12 mouse cellular contexts compared by ENCODE assay signal in the genomic region with DNA sequence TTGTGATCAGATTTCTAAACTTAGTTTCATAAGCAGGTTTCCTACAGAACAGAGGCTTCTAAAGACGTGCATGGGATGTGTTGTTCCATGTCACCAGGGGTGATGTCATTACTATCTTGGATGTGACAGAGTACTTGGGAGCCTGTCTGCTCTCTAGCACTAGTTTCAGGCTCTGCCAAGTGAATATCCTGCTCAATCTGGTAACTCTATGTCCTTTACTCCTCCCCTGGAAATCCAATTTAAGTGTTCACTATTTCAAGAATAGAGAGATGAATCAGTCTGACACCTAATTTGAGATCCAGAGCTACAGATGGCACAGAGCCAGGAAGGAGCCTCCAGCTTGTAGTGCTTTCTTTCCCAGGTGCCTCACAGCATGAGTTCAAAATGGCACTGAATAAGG. TPM values are rescaled to one million over a fixed set of nuclear protein-coding genes. Genes with fewer than 3 reads are reported as not detected.
DNase-seq lines count a peak whose midpoint lies in the region; ATAC-seq and TF ChIP-seq lines count a peak whose summit lies in the region.
"Had no signal": no experiment of that assay in that cellular context is flagged by ENCODE, and none has a peak within 500 bp of the region (broad histone marks: within the 10 kb centered on the region; RNA-seq: fewer than 3 reads in every experiment).

No protein-coding gene starts in this region.

- H3K27me3 ChIP-seq in Patski, result no peaks in the 10 kb centered on the region
- H3K27me3 ChIP-seq in neural tube, embryonic 15.5 days (replicated peaks), result no peaks in the 10 kb centered on the region
- H3K27me3 ChIP-seq in intestine, postnatal 0 days (replicated peaks; ENCODE audit: control insufficient read depth, insufficient read depth, low read length), result no peaks in the 10 kb centered on the region
- H3K27me3 ChIP-seq: limb, embryonic 15.5 days; neural tube, embryonic 13.5 days had no signal

- H3K4me2 ChIP-seq in neural tube, embryonic 15.5 days, result no peak overlapping the region
- H3K4me2 ChIP-seq in intestine, postnatal 0 days (replicated peaks; ENCODE audit: low read depth), result no peak overlapping the region
- H3K4me2 ChIP-seq: limb, embryonic 15.5 days; neural tube, embryonic 13.5 days had no signal

- peak; percentile 57 for DNase-seq in cerebellum, adult 11-12 months
- no peak for DNase-seq in cerebellum, postnatal 4 days (ENCODE audit: low spot score in 2 of 2)
- DNase-seq in Patski (ENCODE audit: low read depth, low spot score), result peak; percentile 13
- DNase-seq in frontal cortex, postnatal 36 days (ENCODE audit: low spot score in 2 of 2), result peak; percentile 50 to 53
- peak; percentile 24 to 57 for DNase-seq in left cerebral cortex, adult 2 months (ENCODE audit: extremely low spot score in 1 of 2, low spot score in 2 of 2)
- DNase-seq: kidney, adult 9 months had no signal

- no peak overlapping the region for H3K9ac ChIP-seq in neural tube, embryonic 15.5 days (replicated peaks)
- no peak overlapping the region for H3K9ac ChIP-seq in intestine, postnatal 0 days (ENCODE audit: low read depth, low read length)
- H3K9ac ChIP-seq: limb, embryonic 15.5 days; neural tube, embryonic 13.5 days had no signal

- no peaks in the 10 kb centered on the region for H3K9me3 ChIP-seq in neural tube, embryonic 15.5 days (replicated peaks)
- H3K9me3 ChIP-seq in intestine, postnatal 0 days (ENCODE audit: control insufficient read depth), result no peaks in the 10 kb centered on the region
- H3K9me3 ChIP-seq: limb, embryonic 15.5 days; neural tube, embryonic 13.5 days had no signal

- in situ Hi-C loops in Patski (cut with MboI; ENCODE audit: low pct_unique_long_range_greater_than_20kb), result no loop called here

- H3K4me3 ChIP-seq in left cerebral cortex, adult 2 months, result no peak overlapping the region
- H3K4me3 ChIP-seq in neural tube, embryonic 15.5 days (replicated peaks), result no peak overlapping the region
- H3K4me3 ChIP-seq in intestine, postnatal 0 days (ENCODE audit: low read depth, low read length), result no peak overlapping the region
- H3K4me3 ChIP-seq: erythroblast, embryonic 14.5 days; limb, embryonic 15.5 days; neural tube, embryonic 13.5 days had no signal

- CTCF ChIA-PET in Patski (lab: Charles Lee), result no interaction called here

- no peak for TF ChIP-seq CTCF in Patski (IDR thresholded peaks at IDR 0.05)
- TF ChIP-seq CTCF in left cerebral cortex, adult 2 months (IDR thresholded peaks at IDR 0.05), result no peak
- TF ChIP-seq CTCF in intestine, postnatal 0 days (IDR thresholded peaks at IDR 0.05; ENCODE audit: low read depth), result no peak

- peaks cover 37% of the 10 kb centered on the region for H3K36me3 ChIP-seq in neural tube, embryonic 15.5 days
- H3K36me3 ChIP-seq in intestine, postnatal 0 days (ENCODE audit: control insufficient read depth, insufficient read depth), result peaks cover 42% of the 10 kb centered on the region

- no peak for ATAC-seq in Patski
- ATAC-seq in CD4-positive, CD25-positive, alpha-beta regulatory T cell, adult 4 months, result no peak
- no peak for ATAC-seq in neural tube, embryonic 15.5 days (ENCODE audit: low FRiP score)
- ATAC-seq in intestine, postnatal 0 days, result no peak

- 80% methylated on average over 1 of the region's 1 CpGs for WGBS in neural tube, embryonic 15.5 days
- 83% methylated on average over 1 of the region's 1 CpGs for WGBS in intestine, postnatal 0 days

- H3K4me1 ChIP-seq in neural tube, embryonic 15.5 days, result no peaks in the 10 kb centered on the region
- H3K4me1 ChIP-seq in intestine, postnatal 0 days (replicated peaks; ENCODE audit: control insufficient read depth, insufficient read depth, low read length), result no peaks in the 10 kb centered on the region
- H3K4me1 ChIP-seq: limb, embryonic 15.5 days; neural tube, embryonic 13.5 days had no signal

- H3K27ac ChIP-seq in left cerebral cortex, adult 2 months, result no peak overlapping the region
- no peak overlapping the region for H3K27ac ChIP-seq in neural tube, embryonic 15.5 days (replicated peaks)
- H3K27ac ChIP-seq in intestine, postnatal 0 days (ENCODE audit: low read depth, low read length), result no peak overlapping the region
- H3K27ac ChIP-seq: limb, embryonic 15.5 days; neural tube, embryonic 13.5 days had no signal

- intact Hi-C loops in left cerebral cortex, adult 2 months (cut with DNase I), result no loop called here

- POLR2A ChIA-PET in Patski (lab: Charles Lee), result interaction anchor here (0.6 kb wide), 2 partner anchors 14 to 463 kb away, joined by 3 read pairs; no protein-coding TSS in a partner anchor

RNA-seq across cellular contexts. Expression of gene Kctd5, which starts 35.6 kb away (rescaled TPM):
- 57.8 TPM for polyA plus RNA-seq in Patski (2021)
- 10 to 100 TPM; 25.0 to 26.4 TPM for total RNA-seq in left cerebral cortex, adult 2 months (2021)
- 1 to 10 TPM; 2.3 to 5.2 TPM for polyA plus RNA-seq in CD4-positive, CD25-positive, alpha-beta regulatory T cell, adult 4 months (2017; shearing (Covaris generic))
- polyA plus RNA-seq in neural tube, embryonic 15.5 days (2015; fragmentation: Nextera tagmentation; extraction: Ambion mirVana), result 75.9 and 77.4 TPM in 2 replicates
- polyA plus RNA-seq in intestine, postnatal 0 days (2015; fragmentation: Nextera tagmentation; extraction: Ambion mirVana), result 58.5 and 61.3 TPM in 2 replicates

RNA-seq across cellular contexts. Expression of gene Pdpk1, which starts 41.8 kb away (rescaled TPM):
- polyA plus RNA-seq in Patski (2021), result 31.3 TPM
- total RNA-seq in left cerebral cortex, adult 2 months (2021), result 100 to 1,000 TPM; 114 to 116 TPM
- 10 to 100 TPM; 30.4 to 37.6 TPM for polyA plus RNA-seq in CD4-positive, CD25-positive, alpha-beta regulatory T cell, adult 4 months (2017; shearing (Covaris generic))
- 63.9 and 68.9 TPM in 2 replicates for polyA plus RNA-seq in neural tube, embryonic 15.5 days (2015; fragmentation: Nextera tagmentation; extraction: Ambion mirVana)
- 24.7 and 28.4 TPM in 2 replicates for polyA plus RNA-seq in intestine, postnatal 0 days (2015; fragmentation: Nextera tagmentation; extraction: Ambion mirVana)

RNA-seq across cellular contexts. Expression of gene Amdhd2, which starts 54.7 kb away (rescaled TPM):
- 69.3 TPM for polyA plus RNA-seq in Patski (2021)
- 10 to 100 TPM; 29.2 to 32.0 TPM for total RNA-seq in left cerebral cortex, adult 2 months (2021)
- 10 to 100 TPM; 20.2 to 37.8 TPM for polyA plus RNA-seq in CD4-positive, CD25-positive, alpha-beta regulatory T cell, adult 4 months (2017; shearing (Covaris generic))
- polyA plus RNA-seq in neural tube, embryonic 15.5 days (2015; fragmentation: Nextera tagmentation; extraction: Ambion mirVana), result 35.7 and 37.8 TPM in 2 replicates
- 159 and 172 TPM in 2 replicates for polyA plus RNA-seq in intestine, postnatal 0 days (2015; fragmentation: Nextera tagmentation; extraction: Ambion mirVana)

Comparison
In these comparisons a context has a peak if more than half of its experiments do, and no peak if none do; other contexts are left out.
1. DNase-seq: peak in cerebellum, adult 11-12 months (single experiment), Patski (single experiment), frontal cortex, postnatal 36 days (2 of 2) and left cerebral cortex, adult 2 months (2 of 2); none in cerebellum, postnatal 4 days (0 of 2).